Mouse (Mus musculus) kidney, embryonic 16.5 days (tissue): ENCODE data around the gene 1700023F06Rik. TPM values are rescaled to one million over a fixed set of nuclear protein-coding genes. Genes with fewer than 3 reads are reported as not detected.

Experiments used
- ATAC-seq: fragments of 200-750 bp; cut with Nextera tagmentation; 2 replicates; pipeline ENCODE4 v1.8.0; 2017; ENCODE audit warnings: moderate TSS enrichment; ENCODE audit not compliant: low FRiP score, low TSS enrichment
- H3K27ac ChIP-seq: fragments of 300-500 bp; sonication (generic); 2 replicates; pipeline ENCODE4 v1.5.1; 2014; ENCODE audit warnings: low read length
- H3K27me3 ChIP-seq: fragments of 300-500 bp; sonication (generic); 2 replicates; pipeline ENCODE4 v1.6.1; 2014; ENCODE audit warnings: low read length, control low read depth, mixed read lengths; ENCODE audit not compliant: insufficient read depth
- H3K36me3 ChIP-seq: fragments of 300-500 bp; sonication (generic); 2 replicates; pipeline ENCODE4 v1.6.1; 2014; ENCODE audit warnings: low read length, control low read depth, mixed read lengths; ENCODE audit not compliant: insufficient read depth
- H3K4me1 ChIP-seq: fragments of 300-500 bp; sonication (generic); 2 replicates; pipeline ENCODE4 v1.6.1; 2014; ENCODE audit warnings: low read length, control low read depth, mixed read lengths; ENCODE audit not compliant: insufficient read depth
- H3K4me2 ChIP-seq: fragments of 300-500 bp; sonication (generic); replicated peaks from 2 replicates; pipeline ENCODE4 v1.6.1; 2014; ENCODE audit warnings: low read depth, low read length
- H3K4me3 ChIP-seq: fragments of 300-500 bp; sonication (generic); 2 replicates; pipeline ENCODE4 v1.5.1; 2014; ENCODE audit warnings: mild to moderate bottlenecking, low read length
- H3K9ac ChIP-seq: fragments of 300-500 bp; sonication (generic); replicated peaks from 2 replicates; pipeline ENCODE4 v1.6.1; 2014; ENCODE audit warnings: low read length
- H3K9me3 ChIP-seq: fragments of 300-500 bp; sonication (generic); 2 replicates; pipeline ENCODE4 v1.6.1; 2016; ENCODE audit warnings: low read length, control low read depth
- WGBS: fragments of 180-500 bp; shearing (Covaris S2); extraction: QIAGEN DNeasy Blood & Tissue Kit; methylation state at CpG from one replicate; pipeline ENCODE4 v1.1.7; 2014; 5-methylcytosine and 5-hydroxymethylcytosine counted together
- polyA plus RNA-seq: library from polyadenylated mRNA; unstranded; fragments of >200 nt; fragmentation: Nextera tagmentation; extraction: Ambion mirVana; gene quantifications from 2 replicates; pipeline ENCODE4 v1.2.1, GENCODE M21; 2015

1700023F06Rik gene
- polyA plus RNA-seq, 1 experiment from 2014 or later: 0.27 TPM

DNA sequence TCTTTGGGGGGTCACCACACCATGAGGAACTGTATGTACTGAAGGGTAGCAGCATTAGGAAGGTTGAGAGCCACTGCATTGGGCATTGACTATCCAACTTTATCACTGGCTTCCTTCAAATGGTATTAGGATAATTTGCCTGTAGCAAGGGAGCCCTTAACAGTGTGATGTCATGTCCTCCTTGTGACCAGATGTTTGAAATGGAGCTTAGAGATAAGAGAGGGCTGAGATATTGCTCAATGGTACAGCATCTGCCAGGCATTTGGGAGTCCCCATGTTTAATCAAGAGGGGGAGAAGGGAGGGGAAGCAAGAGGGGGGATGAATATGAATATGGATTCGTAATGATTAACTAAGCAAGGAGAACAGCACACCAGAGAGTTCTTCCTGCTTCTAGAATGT, 7.0 kb upstream of the 1700023F06Rik start:
- H3K4me1 ChIP-seq: peaks cover 12% of the 10 kb centered on the region
- no peak overlapping the region for H3K4me2 ChIP-seq
- no peaks in the 10 kb centered on the region for H3K27me3 ChIP-seq
- WGBS: 74% methylated on average over 1 of the region's 1 CpGs
- H3K9me3 ChIP-seq: peaks cover 3% of the 10 kb centered on the region; the same call in 1 of the 2 replicates
- H3K36me3 ChIP-seq: peaks cover 4% of the 10 kb centered on the region; the same call in 1 of the 2 replicates
- ATAC-seq: no peak
- no peak overlapping the region for H3K4me3 ChIP-seq
- H3K9ac ChIP-seq: no peak overlapping the region
- no peak overlapping the region for H3K27ac ChIP-seq

GRCm38 (mm10) chr11:103213712-103214111, 5.4 kb upstream of the 1700023F06Rik start:
- peaks cover 11% of the 10 kb centered on the region for H3K4me1 ChIP-seq
- no peak overlapping the region for H3K4me3 ChIP-seq
- WGBS: 85% methylated on average over 5 of the region's 5 CpGs
- H3K9ac ChIP-seq: no peak overlapping the region
- H3K4me2 ChIP-seq: no peak overlapping the region
- no peak overlapping the region for H3K27ac ChIP-seq
- no peak for ATAC-seq
- no peaks in the 10 kb centered on the region for H3K27me3 ChIP-seq
- H3K9me3 ChIP-seq: peaks cover 3% of the 10 kb centered on the region; the same call in 1 of the 2 replicates
- H3K36me3 ChIP-seq: no peaks in the 10 kb centered on the region

DNA sequence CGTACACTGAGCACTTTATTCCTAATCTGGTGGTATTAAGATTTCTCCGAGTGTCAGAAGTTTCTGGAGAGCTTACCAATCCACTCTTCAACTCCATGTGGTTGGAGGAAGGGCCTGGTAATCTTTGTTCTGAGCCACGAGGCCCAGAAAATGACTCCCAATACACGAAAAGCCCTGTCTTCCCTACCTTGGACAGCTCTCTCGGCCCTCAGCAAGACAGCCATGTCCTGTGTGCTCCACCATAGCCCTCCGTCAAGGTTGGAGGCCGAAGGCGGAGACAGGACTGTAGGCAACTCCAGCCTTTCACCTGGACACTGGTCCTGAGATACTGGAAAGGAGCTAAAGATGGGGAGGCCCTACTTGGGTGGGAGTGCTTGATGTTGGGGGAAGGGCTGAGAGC, 1.9 kb upstream of the 1700023F06Rik start:
- H3K9me3 ChIP-seq: peaks cover 3% of the 10 kb centered on the region; the same call in 1 of the 2 replicates
- H3K4me1 ChIP-seq: no peaks in the 10 kb centered on the region
- no peak overlapping the region for H3K27ac ChIP-seq
- H3K4me3 ChIP-seq: no peak overlapping the region
- no peak overlapping the region for H3K9ac ChIP-seq
- WGBS: 63% methylated on average over 8 of the region's 8 CpGs
- no peaks in the 10 kb centered on the region for H3K36me3 ChIP-seq
- no peak for ATAC-seq
- H3K4me2 ChIP-seq: no peak overlapping the region
- H3K27me3 ChIP-seq: no peaks in the 10 kb centered on the region

DNA sequence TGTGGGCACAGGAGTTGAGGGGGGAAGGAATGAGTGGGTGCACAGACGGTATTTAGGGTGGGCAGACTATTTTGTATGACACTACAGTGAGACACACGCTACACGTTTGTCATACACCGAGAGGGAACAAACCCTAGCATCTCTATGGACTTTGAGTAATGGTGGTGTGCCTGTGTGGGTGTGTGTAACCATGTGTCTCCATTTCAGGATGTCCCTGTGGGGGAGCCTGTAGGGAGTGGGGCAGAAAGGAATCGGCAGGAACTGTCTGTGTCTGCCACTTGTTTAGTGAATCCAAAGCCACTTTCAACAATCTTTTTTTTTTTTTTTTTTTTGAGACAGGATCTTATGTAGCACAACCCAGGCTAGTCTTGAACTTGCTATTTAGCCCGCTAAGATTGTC, 2.2 kb downstream of the 1700023F06Rik start:
- H3K4me1 ChIP-seq: no peaks in the 10 kb centered on the region
- H3K36me3 ChIP-seq: no peaks in the 10 kb centered on the region
- no peak overlapping the region for H3K9ac ChIP-seq
- H3K4me2 ChIP-seq: no peak overlapping the region
- H3K27me3 ChIP-seq: no peaks in the 10 kb centered on the region
- WGBS: 93% methylated on average over 6 of the region's 6 CpGs
- H3K4me3 ChIP-seq: no peak overlapping the region
- ATAC-seq: no peak
- no peaks in the 10 kb centered on the region for H3K9me3 ChIP-seq
- no peak overlapping the region for H3K27ac ChIP-seq

DNA sequence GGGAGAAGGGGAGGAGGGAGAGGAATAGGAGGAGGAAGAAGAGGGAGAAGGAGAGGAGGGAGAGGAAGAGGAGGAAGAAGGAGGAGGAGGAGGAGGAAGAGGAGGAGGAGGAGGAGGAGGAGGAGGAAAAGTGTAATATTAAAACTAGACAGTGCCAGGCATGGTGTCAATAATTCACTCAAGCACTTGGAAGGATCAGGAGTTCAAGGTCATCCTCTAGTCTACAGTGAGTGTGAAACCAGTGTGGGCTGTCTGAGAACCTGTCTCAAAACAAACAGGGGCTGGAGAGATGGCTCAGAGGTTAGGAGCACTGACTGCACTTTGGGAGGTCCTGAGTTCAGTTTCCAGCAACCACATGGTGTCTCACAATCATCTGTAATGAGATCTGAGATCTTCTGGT, 6.0 kb downstream of the 1700023F06Rik start:
- ATAC-seq: no peak
- peaks cover 35% of the 10 kb centered on the region for H3K27me3 ChIP-seq

GRCm38 (mm10) chr11:103201664-103202063, 6.7 kb downstream of the 1700023F06Rik start:
- H3K9me3 ChIP-seq: no peaks in the 10 kb centered on the region
- peaks cover 14% of the 10 kb centered on the region for H3K4me1 ChIP-seq
- no peak overlapping the region for H3K4me2 ChIP-seq
- no peaks in the 10 kb centered on the region for H3K36me3 ChIP-seq
- H3K4me3 ChIP-seq: no peak overlapping the region
- ATAC-seq: no peak
- no peak overlapping the region for H3K27ac ChIP-seq
- H3K9ac ChIP-seq: 0 out of 2 replicates have a peak overlapping the region, but pooled peaks have one; percentile 19
- H3K27me3 ChIP-seq: peaks cover 42% of the 10 kb centered on the region
- WGBS: 30% methylated on average over 6 of the region's 6 CpGs

More for the DNA sequence above, 6.0 kb downstream of the 1700023F06Rik start:
- H3K9me3 ChIP-seq: no peaks in the 10 kb centered on the region
- peaks cover 14% of the 10 kb centered on the region for H3K4me1 ChIP-seq
- no peak overlapping the region for H3K4me2 ChIP-seq
- H3K9ac ChIP-seq: no peak overlapping the region
- no peak overlapping the region for H3K27ac ChIP-seq
- no peak overlapping the region for H3K4me3 ChIP-seq
- H3K36me3 ChIP-seq: no peaks in the 10 kb centered on the region

DNA sequence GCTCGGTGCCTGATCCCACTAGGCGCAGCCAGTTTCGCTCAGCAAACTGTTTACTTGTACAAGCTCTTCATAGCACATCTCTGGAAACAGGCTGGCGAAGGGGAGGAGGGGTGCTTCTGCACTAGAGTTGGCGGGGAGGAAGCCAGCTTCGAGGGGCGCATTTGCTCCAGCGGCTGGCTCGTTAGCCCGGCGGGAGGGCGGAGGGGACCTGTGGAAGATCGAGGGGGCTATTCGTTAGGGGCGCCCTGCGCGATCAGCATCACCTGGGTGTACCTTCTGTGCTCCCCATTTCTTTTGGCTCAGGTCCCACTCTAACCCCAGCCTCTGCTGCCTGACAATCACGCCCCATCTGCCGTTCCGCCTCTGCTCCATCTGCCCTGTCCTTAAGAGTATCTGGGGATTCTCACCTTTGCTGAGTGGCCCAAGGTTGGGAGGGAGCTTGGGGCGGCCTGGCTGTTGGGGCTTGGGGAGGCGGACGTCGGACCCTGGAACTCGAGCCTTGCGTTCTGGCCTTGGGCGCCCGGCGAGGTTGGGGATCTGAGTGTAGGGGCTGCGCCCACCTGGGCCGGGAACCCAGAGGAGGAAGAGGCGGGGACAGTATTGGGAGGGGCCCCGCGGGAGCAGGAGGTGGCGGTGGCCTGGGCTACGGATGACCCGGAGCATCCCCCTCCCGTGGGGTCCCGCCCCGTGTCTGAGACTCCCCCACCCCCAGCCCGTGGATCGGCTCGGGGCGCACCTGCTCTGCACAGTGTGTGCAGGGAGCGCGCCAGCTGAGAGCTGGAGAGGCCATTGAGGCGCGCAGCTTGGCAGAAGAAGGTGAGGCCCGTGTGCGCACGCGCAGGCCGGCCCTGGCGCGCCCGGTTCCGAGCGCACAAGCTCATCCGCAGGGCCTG, 9.2 kb downstream of the 1700023F06Rik start:
- peak; percentile 54 for ATAC-seq
- Histone ChIP-seq H3K9ac (peak overlapping the region; percentile 61), H3K36me3 (no peaks in the 10 kb centered on the region), H3K27ac (no peak overlapping the region), H3K4me3 (peak overlapping the region; percentile 54), H3K4me1 (peaks cover 14% of the 10 kb centered on the region), H3K4me2 (peak overlapping the region; percentile 85), H3K27me3 (peaks cover 64% of the 10 kb centered on the region), H3K9me3 (no peaks in the 10 kb centered on the region)
- WGBS: 1% methylated on average over 58 of the region's 59 CpGs

- WGBS: 9% methylated on average over 16 of the region's 16 CpGs
- Histone ChIP-seq H3K36me3 (no peaks in the 10 kb centered on the region), H3K4me2 (peak overlapping the region; percentile 85), H3K27ac (no peak overlapping the region), H3K4me1 (peaks cover 16% of the 10 kb centered on the region), H3K4me3 (peak overlapping the region; percentile 54), H3K9ac (no peak overlapping the region), H3K27me3 (peaks cover 72% of the 10 kb centered on the region), H3K9me3 (no peaks in the 10 kb centered on the region)
- ATAC-seq: no peak
Measured at GRCm38 (mm10) chr11:103198339-103198738, 10.0 kb downstream of the 1700023F06Rik start.

DNA sequence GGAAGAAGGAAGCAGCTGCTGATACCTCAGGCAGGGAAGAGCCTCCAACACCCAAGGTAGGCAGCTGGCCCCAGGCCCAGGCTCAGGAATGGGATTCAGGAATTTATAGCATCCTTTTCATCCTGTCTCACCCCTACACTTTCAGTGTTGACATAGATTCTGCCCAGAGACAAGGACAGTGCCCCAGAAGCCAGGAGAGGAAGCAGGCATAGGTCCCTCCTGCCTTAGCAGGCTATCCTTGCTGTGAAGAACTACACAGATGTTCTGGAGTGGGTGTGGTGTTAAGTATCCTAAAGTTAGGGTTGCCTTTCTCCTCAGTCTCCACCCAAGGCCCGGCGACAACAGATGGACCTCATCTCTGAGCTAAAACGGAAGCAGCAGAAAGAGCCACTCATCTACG, 11.0 kb downstream of the 1700023F06Rik start:
- no peaks in the 10 kb centered on the region for H3K9me3 ChIP-seq
- no peak overlapping the region for H3K27ac ChIP-seq
- H3K36me3 ChIP-seq: no peaks in the 10 kb centered on the region
- peaks cover 26% of the 10 kb centered on the region for H3K4me1 ChIP-seq
- no peak overlapping the region for H3K9ac ChIP-seq
- 59% methylated on average over 4 of the region's 4 CpGs for WGBS
- peaks cover 82% of the 10 kb centered on the region for H3K27me3 ChIP-seq
- H3K4me3 ChIP-seq: no peak overlapping the region
- no peak overlapping the region for H3K4me2 ChIP-seq
- ATAC-seq: no peak

DNA sequence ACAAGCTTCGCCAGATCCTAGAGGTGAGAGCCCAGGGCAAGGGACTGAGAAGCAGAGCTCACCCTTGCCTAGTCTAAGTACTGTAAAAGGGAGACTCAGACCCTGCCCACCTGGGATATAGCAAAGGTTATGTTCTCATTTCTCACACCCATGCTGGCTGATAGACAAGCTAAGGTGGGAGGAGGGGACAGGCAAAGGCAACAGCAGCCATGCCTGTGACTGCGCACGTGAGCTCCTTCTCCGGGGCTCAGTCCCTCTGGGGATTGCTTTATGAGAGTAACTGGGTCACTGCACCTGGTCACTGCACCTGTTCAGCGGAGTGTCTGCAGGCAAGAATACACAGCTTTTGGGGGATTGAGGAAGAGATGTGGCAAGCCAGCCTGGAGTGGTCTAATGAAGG, 12.7 kb downstream of the 1700023F06Rik start:
- Histone ChIP-seq H3K4me3 (no peak overlapping the region), H3K27ac (no peak overlapping the region), H3K4me1 (peaks cover 28% of the 10 kb centered on the region), H3K9ac (no peak overlapping the region), H3K4me2 (no peak overlapping the region), H3K36me3 (no peaks in the 10 kb centered on the region), H3K9me3 (no peaks in the 10 kb centered on the region), H3K27me3 (peaks cover 96% of the 10 kb centered on the region)
- 55% methylated on average over 5 of the region's 5 CpGs for WGBS
- no peak for ATAC-seq
